7 mouse cellular contexts compared by ENCODE assay signal in the genomic region with DNA sequence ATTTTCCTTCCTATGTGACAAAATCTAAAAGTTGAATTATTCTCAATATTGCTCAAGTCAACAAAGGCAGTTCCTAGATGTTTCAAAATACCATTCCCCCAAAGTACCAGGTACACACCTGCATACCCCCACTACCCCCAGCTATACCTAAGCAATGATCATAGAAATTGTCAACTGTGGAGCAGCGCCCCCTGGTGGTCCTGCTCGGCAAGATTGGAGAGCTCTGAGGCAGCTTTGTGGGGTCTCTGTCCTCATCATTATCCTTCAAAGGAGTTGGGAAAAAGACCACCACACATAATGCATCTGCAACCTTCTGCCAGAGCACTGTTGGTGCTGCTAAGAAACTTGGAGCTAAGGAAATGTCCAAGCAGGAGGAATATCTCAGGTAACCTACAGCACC. TPM values are rescaled to one million over a fixed set of nuclear protein-coding genes. Genes with fewer than 3 reads are reported as not detected.
DNase-seq lines count a peak whose midpoint lies in the region; ATAC-seq and TF ChIP-seq lines count a peak whose summit lies in the region.

No protein-coding gene starts in this region.

- peak; percentile 81 to 82 for TF ChIP-seq CTCF in CH12.LX (conservative IDR thresholded peaks at IDR 0.05 in 1 of 2, IDR thresholded peaks at IDR 0.05 in 1 of 2; ENCODE audit: low read depth in 2 of 2, low read length in 2 of 2)
- peak; percentile 50; the same call in 1 of the 2 replicates for TF ChIP-seq CTCF in embryonic fibroblast, embryonic 13.5 days (IDR thresholded peaks at IDR 0.05; ENCODE audit: borderline replicate concordance, insufficient read depth, low read length)

- in situ Hi-C loops in CH12.LX (cut with MboI; ENCODE audit: low pct_ligation_motif_present, low pct_unique_long_range_greater_than_20kb, low sequenced_read_pairs): no loop called here

- no peaks in the 10 kb centered on the region for H3K9me3 ChIP-seq in kidney, embryonic 14.5 days (ENCODE audit: control insufficient read depth, low read length)
- H3K9me3 ChIP-seq in CH12.LX (replicated peaks; ENCODE audit: low read length): no peaks in the 10 kb centered on the region

- H3K4me1 ChIP-seq in kidney, embryonic 14.5 days (ENCODE audit: control insufficient read depth, insufficient read depth, low read length): peaks cover 9% of the 10 kb centered on the region
- peaks cover 0 to 7% of the 10 kb centered on the region in 2 experiments; a peak in 2 of 4 replicates for H3K4me1 ChIP-seq in CH12.LX (ENCODE audit: control insufficient read depth in 1 of 2, insufficient read depth in 2 of 2)
- no peaks in the 10 kb centered on the region for H3K4me1 ChIP-seq in embryonic fibroblast, embryonic 13.5 days (ENCODE audit: control insufficient read depth, insufficient read depth, low read length)

- no peak for TF ChIP-seq EP300 in CH12.LX (IDR thresholded peaks at IDR 0.05; ENCODE audit: low read length)

- peak; percentile 39 for DNase-seq in kidney, adult 9 months
- peak; percentile 28 for DNase-seq in CH12.LX (ENCODE audit: extremely low read depth)
- DNase-seq in adrenal gland, postnatal 10 days: peak; percentile 79
- peak; percentile 41 to 79 for DNase-seq in layer of hippocampus, postnatal 25 days (ENCODE audit: extremely low spot score in 1 of 2, low spot score in 1 of 2)
- peak; percentile 62 for DNase-seq in retina, postnatal 1 day

- TF ChIP-seq POLR2A in CH12.LX (IDR thresholded peaks at IDR 0.05; ENCODE audit: low read depth, low read length): no peak
- no peak for TF ChIP-seq POLR2A in embryonic fibroblast, embryonic 13.5 days (IDR thresholded peaks at IDR 0.05; ENCODE audit: low read depth, low read length)

- H3K9ac ChIP-seq in kidney, embryonic 14.5 days (ENCODE audit: low read depth, low read length): no peak overlapping the region
- H3K9ac ChIP-seq in CH12.LX (ENCODE audit: insufficient read depth, low read depth): no peak overlapping the region

- H3K4me2 ChIP-seq in kidney, embryonic 14.5 days (replicated peaks; ENCODE audit: low read depth, low read length): no peak overlapping the region
- H3K4me2 ChIP-seq in CH12.LX (ENCODE audit: insufficient read depth, low read depth, poor library complexity, severe bottlenecking): no peak overlapping the region

- H3K79me2 ChIP-seq in CH12.LX (replicated peaks; ENCODE audit: control insufficient read depth, extremely low read depth, insufficient read depth, poor library complexity, severe bottlenecking): no peaks in the 10 kb centered on the region

- 0% methylated on average over 2 of the region's 2 CpGs for WGBS in kidney, embryonic 14.5 days

- H3K27me3 ChIP-seq in kidney, embryonic 14.5 days (ENCODE audit: control insufficient read depth, insufficient read depth, low read length): no peaks in the 10 kb centered on the region
- no peaks in the 10 kb centered on the region for H3K27me3 ChIP-seq in CH12.LX (replicated peaks)

- peak; percentile 56 for TF ChIP-seq RAD21 in CH12.LX (IDR thresholded peaks at IDR 0.05; ENCODE audit: low read depth, low read length)

- H3K27ac ChIP-seq in kidney, embryonic 14.5 days (ENCODE audit: low read depth, low read length): no peak overlapping the region
- no peak overlapping the region for H3K27ac ChIP-seq in CH12.LX (ENCODE audit: insufficient read depth, low read depth)
- H3K27ac ChIP-seq in embryonic fibroblast, embryonic 13.5 days (ENCODE audit: insufficient read depth, low read length): no peak overlapping the region

- H3K4me3 ChIP-seq in kidney, embryonic 14.5 days (ENCODE audit: low read length): no peak overlapping the region
- H3K4me3 ChIP-seq in CH12.LX (replicated peaks in 1 of 3; ENCODE audit: low read depth in 2 of 3, low read length in 2 of 3, poor library complexity in 1 of 3): no peak overlapping the region
- H3K4me3 ChIP-seq in embryonic fibroblast, embryonic 13.5 days (ENCODE audit: insufficient read depth, low read length): no peak overlapping the region

- H3K36me3 ChIP-seq in kidney, embryonic 14.5 days (ENCODE audit: control insufficient read depth, insufficient read depth, low read length): no peaks in the 10 kb centered on the region
- H3K36me3 ChIP-seq in CH12.LX (replicated peaks in 1 of 2; ENCODE audit: control insufficient read depth in 1 of 2, insufficient read depth in 1 of 2, low read length in 1 of 2): no peaks in the 10 kb centered on the region

- no peak for ATAC-seq in kidney, embryonic 14.5 days (ENCODE audit: low FRiP score, low TSS enrichment)

- dilution Hi-C loops in CH12.LX (cut with MboI; ENCODE audit: extremely low pct_ligation_motif_present, extremely low pct_unique_long_range_greater_than_20kb, low sequenced_read_pairs): no loop called here

TF ChIP-seq in CH12.LX, 34 proteins besides CTCF, POLR2A, EP300 and RAD21:
- TF ChIP-seq ETS1 (conservative IDR thresholded peaks at IDR 0.05; ENCODE audit: low read depth, low read length) (no peak), ZKSCAN1 (IDR thresholded peaks at IDR 0.05; ENCODE audit: borderline replicate concordance, low read depth, low read length) (no peak), SMC3 (IDR thresholded peaks at IDR 0.05; ENCODE audit: low read depth, low read length) (peak; percentile 75)
TF ChIP-seq in CH12.LX: peak in this region for 1.

RNA-seq across cellular contexts. Expression of a gene that starts 46.4 kb away (rescaled TPM):
- 6.6 and 8.6 TPM in 2 replicates for polyA plus RNA-seq in kidney, embryonic 14.5 days (2014; fragmentation: Nextera tagmentation; extraction: Ambion mirVana)
- total RNA-seq in CH12.LX (2012; rRNA removed) (not detected in 2 replicates), CH12.LX (2014; rRNA removed) (not detected in 2 replicates)
- polyA plus RNA-seq in CH12.LX (2012; ENCODE audit: insufficient read length, low read depth): not detected in 2 replicates
- total RNA-seq in adrenal gland, postnatal 10 days (2021): 10 to 100 TPM; 19.3 to 37.1 TPM
- polyA plus RNA-seq in embryonic fibroblast, embryonic 13.5 days (2011; ENCODE audit: insufficient read length, low read depth, missing spikeins): 0.62 and 0.84 TPM in 2 replicates
- total RNA-seq in layer of hippocampus, postnatal 25 days (2021): under 1 TPM; 0.85 to 0.91 TPM

RNA-seq across cellular contexts. Expression of a gene that starts 56.5 kb away (rescaled TPM):
- polyA plus RNA-seq in kidney, embryonic 14.5 days (2014; fragmentation: Nextera tagmentation; extraction: Ambion mirVana): 36.8 and 56.7 TPM in 2 replicates
- total RNA-seq in CH12.LX (2012; rRNA removed) (9.3 and 12.5 TPM in 2 replicates), CH12.LX (2014; rRNA removed) (17.5 and 20.0 TPM in 2 replicates)
- polyA plus RNA-seq in CH12.LX (2012; ENCODE audit: insufficient read length, low read depth): 30.2 and 36.1 TPM in 2 replicates
- 10 to 100 TPM; 27.5 to 43.8 TPM for total RNA-seq in adrenal gland, postnatal 10 days (2021)
- 46.5 and 56.5 TPM in 2 replicates for polyA plus RNA-seq in embryonic fibroblast, embryonic 13.5 days (2011; ENCODE audit: insufficient read length, low read depth, missing spikeins)
- 10 to 100 TPM; 29.7 TPM for total RNA-seq in layer of hippocampus, postnatal 25 days (2021)

Comparison
In these comparisons a context has a peak if more than half of its experiments do, and no peak if none do; other contexts are left out.
1. DNase-seq: peak in every context shown above with its lines; median percentile 79 in adrenal gland, postnatal 10 days; 62 in retina, postnatal 1 day; 60 in layer of hippocampus, postnatal 25 days; 39 in kidney, adult 9 months; 28 in CH12.LX.
2. RNA of a gene that starts 46.4 kb away (total RNA-seq): 19.3 to 37.1 TPM in adrenal gland, postnatal 10 days; 0.85 to 0.91 TPM in layer of hippocampus, postnatal 25 days and not detected in CH12.LX; every median in the first group is over 10 times any median in the second.